In genomic region chr6:146917396-146917795, GRCm38 (mm10) we compare ENCODE assay signal across 23 mouse cellular contexts. TPM values are rescaled to one million over a fixed set of nuclear protein-coding genes. Genes with fewer than 3 reads are reported as not detected.
"Had no signal": no experiment of that assay in that cellular context is flagged by ENCODE, and none has a peak within 500 bp of the region (broad histone marks: within the 10 kb centered on the region; RNA-seq: fewer than 3 reads in every experiment).

No protein-coding gene starts in this region.

- ATAC-seq: intestine, postnatal 0 days; midbrain, embryonic 13.5 days had no signal

- H3K9ac ChIP-seq: limb, embryonic 13.5 days; liver, embryonic 13.5 days; lung, embryonic 15.5 days; midbrain, embryonic 13.5 days had no signal

- DNase-seq: kidney, adult 9 months; kidney, postnatal 10 days; layer of hippocampus, adult 9-11 months; liver, embryonic 13.5 days; lung, adult 18-20 months; lung, postnatal 10 days; lung, postnatal 36 days; thymus, adult 18-20 months; thymus, postnatal 36 days had no signal

- H3K36me3 ChIP-seq: limb, embryonic 13.5 days; liver, embryonic 13.5 days; lung, embryonic 15.5 days; midbrain, embryonic 13.5 days had no signal

- H3K4me3 ChIP-seq: layer of hippocampus, adult 2 months; limb, embryonic 10.5 days; limb, embryonic 13.5 days; liver, embryonic 13.5 days; lung, embryonic 15.5 days; midbrain, embryonic 13.5 days had no signal

- H3K27ac ChIP-seq: layer of hippocampus, adult 2 months; limb, embryonic 10.5 days; limb, embryonic 13.5 days; liver, embryonic 13.5 days; lung, embryonic 15.5 days; midbrain, embryonic 13.5 days had no signal

- H3K9me3 ChIP-seq: limb, embryonic 10.5 days; limb, embryonic 13.5 days; liver, embryonic 13.5 days; lung, embryonic 15.5 days; midbrain, embryonic 13.5 days had no signal

- H3K27me3 ChIP-seq: limb, embryonic 13.5 days; liver, embryonic 13.5 days; lung, embryonic 15.5 days; midbrain, embryonic 13.5 days had no signal

RNA-seq across cellular contexts. Expression of gene 1700034J05Rik, which starts 36.8 kb away (rescaled TPM):
- total RNA-seq: layer of hippocampus, adult 2 months; layer of hippocampus, postnatal 25 days; left cerebral cortex, adult 18-20 months; left cerebral cortex, postnatal 25 days; midbrain, postnatal 0 days had no signal
- polyA plus RNA-seq: intestine, postnatal 0 days; large intestine, adult 2 months; liver, embryonic 13.5 days; midbrain, postnatal 0 days; small intestine, adult 2 months; spleen, adult 2 months; urinary bladder, adult 2 months had no signal
